Mouse (Mus musculus): Measurements from ENCODE around the gene Klhl29. TPM values are rescaled to one million over a fixed set of nuclear protein-coding genes. Genes with fewer than 3 reads are reported as not detected.

Klhl29 gene
- polyA plus RNA-seq, 1 experiment = not detected

DNA sequence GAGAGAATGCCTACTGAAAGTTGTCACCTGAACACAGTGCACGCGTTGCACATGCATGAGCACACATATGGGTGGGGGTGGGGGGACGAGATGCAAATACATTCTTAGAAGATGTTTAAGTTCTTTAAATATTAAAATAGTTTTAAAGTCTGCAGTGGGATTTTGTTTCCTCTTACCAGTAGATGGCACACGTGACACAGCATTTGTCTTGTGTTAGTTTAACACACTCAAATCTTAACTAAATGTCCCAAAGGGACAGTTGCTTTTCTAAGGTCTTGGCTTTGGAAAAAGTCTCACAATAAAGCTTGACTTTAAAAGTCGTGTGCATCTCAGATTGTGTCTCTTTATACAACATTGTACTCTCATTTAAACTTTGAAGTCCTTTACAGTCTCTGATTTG lies 346.4 kb downstream of the Klhl29 start:
- TF ChIP-seq POLR2A (IDR thresholded peaks at IDR 0.05; ENCODE audit: borderline replicate concordance, low read depth, low read length) (no peak), CTCF (IDR thresholded peaks at IDR 0.05; ENCODE audit: low read depth, low read length) (no peak)
- H3K4me3 ChIP-seq (ENCODE audit: insufficient read depth, low read length) = no peak overlapping the region
- no peak overlapping the region for H3K27ac ChIP-seq (ENCODE audit: insufficient read depth, low read depth, low read length)
- no peaks in the 10 kb centered on the region for H3K4me1 ChIP-seq (ENCODE audit: control insufficient read depth, insufficient read depth, low read length)
